Mouse (Mus musculus): ENCODE data around the gene Gm32742. TPM values are rescaled to one million over a fixed set of nuclear protein-coding genes. Genes with fewer than 3 reads are reported as not detected.

Gm32742 gene
- 0.52 and 0.75 TPM in 2 replicates for polyA plus RNA-seq (2012; rRNA removed)

DNA sequence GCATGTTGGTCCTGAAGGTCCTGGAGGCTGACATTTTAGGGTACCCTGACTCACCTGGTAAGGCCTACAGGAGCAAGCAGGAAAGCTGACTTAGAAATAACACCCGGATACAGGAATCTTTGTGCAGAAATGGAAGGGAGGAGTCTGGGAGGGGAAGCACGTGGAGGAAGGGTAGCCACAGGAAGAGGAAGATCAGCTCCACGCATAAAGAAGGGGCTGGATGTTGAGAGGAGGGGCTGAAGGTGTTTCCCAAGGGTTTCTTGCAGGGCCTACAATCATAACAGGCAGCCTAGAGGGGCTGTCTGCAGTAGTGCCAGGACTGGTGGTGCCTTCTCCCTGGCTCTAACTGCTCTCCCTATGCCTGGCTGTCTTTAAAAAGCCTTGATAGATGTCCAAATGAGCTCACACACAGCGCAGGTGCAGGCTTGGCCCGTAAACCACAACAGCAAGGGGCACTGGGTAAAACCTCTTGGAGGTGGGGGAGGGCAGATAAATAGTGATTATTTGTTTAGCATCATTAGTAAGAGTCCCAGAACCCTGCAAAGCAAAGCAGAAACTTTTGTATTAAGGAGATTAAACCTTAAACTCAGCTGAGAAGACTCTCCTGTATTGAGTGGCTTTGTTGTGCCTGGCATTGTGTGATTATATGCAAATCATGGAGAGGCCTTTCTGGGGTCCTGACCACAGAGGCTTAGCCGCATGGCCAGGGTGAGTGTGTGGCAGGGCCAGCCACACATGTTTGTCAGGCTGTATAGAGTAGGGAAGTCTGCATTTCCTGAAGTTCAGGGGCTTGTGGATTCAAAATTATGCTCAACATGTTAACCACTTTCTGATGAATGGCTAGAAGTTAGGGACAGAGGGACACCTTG, at the start of gene Gm32742:
TSS of gene Gm32742 (minus strand) at position 206 of the 869 bp plus-strand sequence.
- Histone ChIP-seq H3K27me3 (ENCODE audit: control insufficient read depth, insufficient read depth, low read length) (no peaks in the 10 kb centered on the region), H3K27ac (ENCODE audit: insufficient read depth, low read depth, low read length) (no peak within 1 kb of the TSS)

DNA sequence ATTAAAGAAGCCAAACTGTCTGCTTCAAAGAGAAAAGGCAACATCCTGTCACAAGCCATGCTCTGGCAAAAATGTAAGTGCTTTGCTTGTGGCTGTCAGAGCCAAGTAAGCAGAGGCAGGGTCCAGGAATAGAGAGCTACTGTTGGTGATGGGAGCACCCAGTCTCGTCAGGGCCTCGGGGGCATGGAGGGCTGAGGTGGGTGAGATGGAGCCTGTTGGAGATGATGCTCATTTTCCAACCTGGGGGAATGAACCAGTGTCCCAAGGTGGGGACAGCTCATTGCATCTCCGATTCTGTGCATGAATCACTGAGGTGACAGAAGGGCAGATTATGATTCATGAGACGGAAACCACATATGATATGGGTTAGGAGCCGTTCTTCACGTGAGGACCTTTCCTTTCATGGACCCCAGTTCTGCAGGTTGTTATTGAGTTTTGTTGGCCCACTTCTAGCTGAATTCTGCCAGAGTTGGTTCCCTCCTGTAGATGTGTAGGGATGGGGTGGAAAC, 48.5 kb upstream of the Gm32742 start:
- H3K4me3 ChIP-seq (ENCODE audit: low read depth, low read length): peak overlapping the region; percentile 55

More for the DNA sequence above, at the start of gene Gm32742:
- TF ChIP-seq CTCF (IDR thresholded peaks at IDR 0.05; ENCODE audit: extremely low read depth, insufficient read length, insufficient replicate concordance, low read depth, low read length): no peak
- no peak for TF ChIP-seq POLR2A (IDR thresholded peaks at IDR 0.05; ENCODE audit: low read depth, low read length)
- Histone ChIP-seq H3K4me1 (ENCODE audit: control insufficient read depth, insufficient read depth, insufficient read length, low read length) (peaks cover 32% of the 10 kb centered on the region), H3K4me3 (ENCODE audit: low read depth, low read length) (no peak within 1 kb of the TSS), H3K36me3 (ENCODE audit: control insufficient read depth, insufficient read depth, low read length) (no peaks in the 10 kb centered on the region)
- WGBS: 30% methylated on average over 6 of the region's 6 CpGs

DNA sequence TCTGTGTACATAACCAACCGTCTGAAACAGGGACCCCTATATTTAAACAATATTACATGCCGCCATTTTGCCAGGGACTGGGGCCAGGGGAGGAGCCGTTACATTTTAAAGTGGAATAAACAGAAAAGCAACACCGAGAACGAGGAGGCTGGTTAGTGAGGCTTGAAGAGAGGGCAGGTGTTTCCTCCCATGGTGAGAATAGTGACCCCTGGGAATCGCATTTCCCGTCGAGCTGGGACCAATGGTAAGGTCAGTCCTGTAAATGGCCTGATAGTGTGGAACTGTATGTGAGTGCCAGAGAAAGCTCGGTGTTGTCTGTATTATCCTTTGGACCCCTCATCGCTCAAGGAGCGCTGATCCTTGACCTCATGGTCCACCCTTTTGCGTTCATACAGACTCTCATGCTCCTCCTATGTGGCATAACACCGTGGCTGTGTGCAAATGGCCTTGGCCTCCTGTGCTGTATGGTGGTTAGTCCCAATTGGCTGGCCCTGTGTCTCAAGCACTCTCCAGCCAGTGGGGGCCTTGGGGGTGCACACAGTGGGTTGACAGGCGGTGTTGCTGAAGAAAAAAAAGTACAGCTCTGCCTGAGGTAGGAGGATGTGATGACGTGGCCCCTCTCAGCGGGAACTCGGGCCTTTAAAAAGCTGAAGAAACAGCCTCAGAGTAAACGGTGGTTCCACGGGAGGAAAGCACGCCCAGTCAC, 47.9 kb upstream of the Gm32742 start, which contains the start of gene Pou2af1:
TSS of gene Pou2af1 (plus strand) at position 686 of the 706 bp plus-strand sequence.
- peak within 1 kb of the TSS; percentile 55 for H3K4me3 ChIP-seq (ENCODE audit: low read depth, low read length)
- WGBS: 86% methylated on average over 20 of the region's 20 CpGs
- H3K4me1 ChIP-seq (ENCODE audit: control insufficient read depth, insufficient read depth, insufficient read length, low read length): peaks cover 3% of the 10 kb centered on the region; the same call in 1 of the 2 replicates
- H3K27me3 ChIP-seq (ENCODE audit: control insufficient read depth, insufficient read depth, low read length): no peaks in the 10 kb centered on the region
- TF ChIP-seq CTCF (IDR thresholded peaks at IDR 0.05; ENCODE audit: extremely low read depth, insufficient read length, insufficient replicate concordance, low read depth, low read length): no peak
- TF ChIP-seq POLR2A (IDR thresholded peaks at IDR 0.05; ENCODE audit: low read depth, low read length): no peak; the same call in 1 of the 2 replicates
- H3K36me3 ChIP-seq (ENCODE audit: control insufficient read depth, insufficient read depth, low read length): no peaks in the 10 kb centered on the region
- H3K27ac ChIP-seq (ENCODE audit: insufficient read depth, low read depth, low read length): peak within 1 kb of the TSS; percentile 77

More for the DNA sequence above, 48.5 kb upstream of the Gm32742 start:
- Histone ChIP-seq H3K27me3 (ENCODE audit: control insufficient read depth, insufficient read depth, low read length) (no peaks in the 10 kb centered on the region), H3K36me3 (ENCODE audit: control insufficient read depth, insufficient read depth, low read length) (no peaks in the 10 kb centered on the region), H3K27ac (ENCODE audit: insufficient read depth, low read depth, low read length) (peak overlapping the region; percentile 77), H3K4me1 (ENCODE audit: control insufficient read depth, insufficient read depth, insufficient read length, low read length) (peaks cover 3% of the 10 kb centered on the region; the same call in 1 of the 2 replicates)
- WGBS: 89% methylated on average over 6 of the region's 6 CpGs
- TF ChIP-seq CTCF (IDR thresholded peaks at IDR 0.05; ENCODE audit: extremely low read depth, insufficient read length, insufficient replicate concordance, low read depth, low read length) (no peak), POLR2A (IDR thresholded peaks at IDR 0.05; ENCODE audit: low read depth, low read length) (no peak)

DNA sequence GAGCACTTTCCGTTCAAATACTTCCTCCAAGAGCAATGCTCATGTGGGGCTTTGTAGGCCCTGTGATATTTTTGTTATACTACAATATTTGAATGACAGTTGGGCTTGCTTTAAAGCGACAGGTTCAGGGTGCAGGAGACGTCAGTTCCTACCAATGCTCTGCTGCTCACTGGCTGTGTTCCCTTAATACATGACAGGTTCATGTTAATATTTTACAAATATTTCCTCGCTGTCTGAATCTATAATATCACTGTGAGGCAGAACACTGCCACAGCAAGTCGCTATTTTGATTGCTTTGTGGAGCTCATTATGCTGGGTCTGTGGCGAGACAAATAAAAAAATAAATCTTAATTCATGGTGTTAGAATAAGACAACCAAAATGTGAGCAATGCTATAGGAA, 45.9 kb upstream of the Gm32742 start:
- Histone ChIP-seq H3K4me3 (ENCODE audit: low read depth, low read length) (no peak overlapping the region), H3K36me3 (ENCODE audit: control insufficient read depth, insufficient read depth, low read length) (no peaks in the 10 kb centered on the region), H3K27me3 (ENCODE audit: control insufficient read depth, insufficient read depth, low read length) (no peaks in the 10 kb centered on the region), H3K27ac (ENCODE audit: insufficient read depth, low read depth, low read length) (no peak overlapping the region), H3K4me1 (ENCODE audit: control insufficient read depth, insufficient read depth, insufficient read length, low read length) (peaks cover 3% of the 10 kb centered on the region; the same call in 1 of the 2 replicates)
- 23% methylated on average over 6 of the region's 6 CpGs for WGBS
- TF ChIP-seq CTCF (IDR thresholded peaks at IDR 0.05; ENCODE audit: extremely low read depth, insufficient read length, insufficient replicate concordance, low read depth, low read length): no peak
- no peak for TF ChIP-seq POLR2A (IDR thresholded peaks at IDR 0.05; ENCODE audit: low read depth, low read length)

DNA sequence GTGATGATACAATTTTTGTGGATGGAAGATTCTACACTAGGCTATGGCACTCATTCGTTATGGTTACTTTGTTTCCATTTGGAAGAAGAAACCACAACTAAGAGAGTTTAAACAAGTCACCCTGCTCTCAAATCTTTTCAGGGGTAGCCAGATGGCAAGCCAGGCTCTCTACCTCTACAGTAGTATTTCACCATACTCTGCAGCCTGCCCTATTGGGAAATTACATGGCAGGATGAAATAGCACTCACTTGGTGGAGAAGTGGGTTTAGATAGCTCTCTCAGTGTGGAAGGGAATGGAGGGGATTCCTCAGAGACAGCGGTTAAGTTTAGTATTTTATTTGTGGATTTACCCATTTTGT, 43.6 kb upstream of the Gm32742 start:
- WGBS: 91% methylated on average over 2 of the region's 2 CpGs
- TF ChIP-seq CTCF (IDR thresholded peaks at IDR 0.05; ENCODE audit: extremely low read depth, insufficient read length, insufficient replicate concordance, low read depth, low read length) (no peak), POLR2A (IDR thresholded peaks at IDR 0.05; ENCODE audit: low read depth, low read length) (no peak)
- no peak overlapping the region for H3K4me3 ChIP-seq (ENCODE audit: low read depth, low read length)
- H3K27ac ChIP-seq (ENCODE audit: insufficient read depth, low read depth, low read length): no peak overlapping the region
- peaks cover 3% of the 10 kb centered on the region; the same call in 1 of the 2 replicates for H3K4me1 ChIP-seq (ENCODE audit: control insufficient read depth, insufficient read depth, insufficient read length, low read length)
- no peaks in the 10 kb centered on the region for H3K36me3 ChIP-seq (ENCODE audit: control insufficient read depth, insufficient read depth, low read length)
- no peaks in the 10 kb centered on the region for H3K27me3 ChIP-seq (ENCODE audit: control insufficient read depth, insufficient read depth, low read length)

DNA sequence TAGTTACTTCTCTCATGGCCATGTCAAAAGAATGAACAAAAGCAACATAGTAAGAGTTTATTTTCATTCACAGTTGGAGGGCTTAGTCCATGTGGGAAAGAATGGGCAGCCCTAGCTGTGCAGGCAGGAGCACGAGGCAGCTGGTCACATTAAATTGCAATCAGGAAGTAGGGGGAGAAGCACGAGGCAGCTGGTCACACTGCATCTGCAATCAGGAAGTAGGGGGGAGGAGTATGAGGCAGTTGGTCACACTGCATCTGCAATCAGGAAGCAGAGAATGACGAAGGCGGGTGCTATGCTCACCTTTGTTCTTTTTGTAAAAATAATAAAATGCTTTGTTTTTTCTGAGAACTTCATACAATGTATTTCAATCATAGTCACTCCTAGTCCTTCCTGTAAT, 29.5 kb upstream of the Gm32742 start:
- Histone ChIP-seq H3K4me3 (ENCODE audit: low read depth, low read length) (no peak overlapping the region), H3K4me1 (ENCODE audit: control insufficient read depth, insufficient read depth, insufficient read length, low read length) (no peaks in the 10 kb centered on the region), H3K27me3 (ENCODE audit: control insufficient read depth, insufficient read depth, low read length) (no peaks in the 10 kb centered on the region), H3K27ac (ENCODE audit: insufficient read depth, low read depth, low read length) (no peak overlapping the region), H3K36me3 (ENCODE audit: control insufficient read depth, insufficient read depth, low read length) (no peaks in the 10 kb centered on the region)
- 70% methylated on average over 4 of the region's 4 CpGs for WGBS
- TF ChIP-seq POLR2A (IDR thresholded peaks at IDR 0.05; ENCODE audit: low read depth, low read length) (no peak), CTCF (IDR thresholded peaks at IDR 0.05; ENCODE audit: extremely low read depth, insufficient read length, insufficient replicate concordance, low read depth, low read length) (no peak)

Data from small intestine, adult 2 months (tissue).